Mouse (Mus musculus): Measurements from ENCODE around the gene Afap1l2.

GRCm38 (mm10) chr19:56994653-56995052 lies 13.4 kb downstream of the Afap1l2 start:
- TF ChIP-seq CTCF (IDR thresholded peaks at IDR 0.05; ENCODE audit: extremely low read depth, insufficient read length, insufficient replicate concordance, low read depth, low read length) (no peak), POLR2A (IDR thresholded peaks at IDR 0.05; ENCODE audit: low read depth, low read length) (no peak)

All from small intestine, adult 2 months (tissue).